Mouse (Mus musculus): ENCODE results near the gene Cacnb2. TPM values are rescaled to one million over a fixed set of nuclear protein-coding genes. Genes with fewer than 3 reads are reported as not detected.

The Cacnb2 gene
- 8.0 and 9.3 TPM in 2 replicates for polyA plus RNA-seq (2015; fragmentation: Nextera tagmentation; extraction: Ambion mirVana)

GRCm38 (mm10) chr2:14602788-14603187 lies at the start of gene Cacnb2:
Cacnb2 (plus strand) TSS chr2:14603088.
- H3K4me1 ChIP-seq, result peaks cover 17% of the 10 kb centered on the region
- ATAC-seq (ENCODE audit: borderline replicate concordance, extremely low read depth, low FRiP score, low TSS enrichment), result no peak

GRCm38 (mm10) chr2:14568020-14568419 lies 34.9 kb upstream of the Cacnb2 start:
- WGBS, result 10% methylated on average over 2 of the region's 2 CpGs
- ATAC-seq (ENCODE audit: borderline replicate concordance, extremely low read depth, low FRiP score, low TSS enrichment), result no peak
- 0 out of 2 replicates have a peak, but pooled peaks cover 4% of the 10 kb centered on the region for H3K4me1 ChIP-seq
- no peaks in the 10 kb centered on the region for H3K36me3 ChIP-seq
- no peak overlapping the region for H3K4me3 ChIP-seq
- no peaks in the 10 kb centered on the region for H3K9me3 ChIP-seq
- no peak overlapping the region for H3K27ac ChIP-seq
- no peak overlapping the region for H3K9ac ChIP-seq
- H3K27me3 ChIP-seq, result no peaks in the 10 kb centered on the region
- no peak overlapping the region for H3K4me2 ChIP-seq

More at GRCm38 (mm10) chr2:14602788-14603187, at the start of gene Cacnb2:
- Histone ChIP-seq H3K27me3 (no peaks in the 10 kb centered on the region), H3K4me3 (peak within 1 kb of the TSS; percentile 64), H3K36me3 (no peaks in the 10 kb centered on the region), H3K9ac (peak within 1 kb of the TSS; percentile 60), H3K4me2 (peak within 1 kb of the TSS; percentile 86), H3K9me3 (no peaks in the 10 kb centered on the region), H3K27ac (peak within 1 kb of the TSS; percentile 90)
- WGBS, result 25% methylated on average over 3 of the region's 3 CpGs

GRCm38 (mm10) chr2:14571300-14571699 lies 31.6 kb upstream of the Cacnb2 start:
- Histone ChIP-seq H3K27ac (no peak overlapping the region), H3K4me3 (no peak overlapping the region), H3K27me3 (no peaks in the 10 kb centered on the region), H3K9ac (no peak overlapping the region), H3K36me3 (no peaks in the 10 kb centered on the region), H3K4me1 (no peaks in the 10 kb centered on the region), H3K9me3 (no peaks in the 10 kb centered on the region), H3K4me2 (no peak overlapping the region)
- no peak for ATAC-seq (ENCODE audit: borderline replicate concordance, extremely low read depth, low FRiP score, low TSS enrichment)

- no peak overlapping the region for H3K9ac ChIP-seq
- H3K4me2 ChIP-seq, result no peak overlapping the region
- WGBS, result 62% methylated on average over 4 of the region's 4 CpGs
- H3K27ac ChIP-seq, result no peak overlapping the region
- H3K9me3 ChIP-seq, result no peaks in the 10 kb centered on the region
- H3K27me3 ChIP-seq, result no peaks in the 10 kb centered on the region
- H3K36me3 ChIP-seq, result no peaks in the 10 kb centered on the region
- no peaks in the 10 kb centered on the region for H3K4me1 ChIP-seq
- H3K4me3 ChIP-seq, result no peak overlapping the region
- ATAC-seq (ENCODE audit: borderline replicate concordance, extremely low read depth, low FRiP score, low TSS enrichment), result no peak
Observed at GRCm38 (mm10) chr2:14589541-14589940, 13.3 kb upstream of the Cacnb2 start.

DNA sequence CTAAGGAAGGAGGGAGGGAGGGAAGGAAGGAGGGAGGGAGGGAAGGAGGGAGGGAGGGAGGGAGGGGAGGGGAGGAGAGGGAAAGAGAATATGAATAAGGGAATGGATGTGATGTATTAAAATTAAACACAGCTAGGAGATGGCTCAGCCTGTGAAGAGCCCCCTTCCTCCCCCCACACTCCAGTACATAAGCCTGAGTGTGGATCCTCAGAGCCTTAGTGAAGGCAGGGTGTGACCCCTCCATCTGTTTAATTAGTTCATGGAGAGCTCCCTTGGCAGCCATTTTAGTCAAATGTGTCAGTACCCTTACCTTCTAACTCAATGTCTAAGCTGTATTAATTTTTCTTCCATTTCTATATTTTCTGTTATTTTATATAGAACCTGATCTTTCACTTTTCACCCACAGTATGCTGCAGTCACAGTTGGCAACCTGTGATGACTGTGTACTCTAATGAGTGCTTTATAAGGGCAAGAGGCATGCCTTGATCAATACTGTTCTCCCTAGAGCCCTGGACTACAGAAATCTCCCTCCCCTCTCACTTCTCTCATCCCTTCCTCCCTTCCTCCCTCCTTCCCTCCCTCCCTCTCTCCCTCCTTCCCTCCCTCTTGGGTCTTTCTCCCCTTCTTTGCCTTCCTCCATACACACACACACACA lies 4.9 kb upstream of the Cacnb2 start:
- Histone ChIP-seq H3K36me3 (no peaks in the 10 kb centered on the region), H3K4me3 (no peak overlapping the region), H3K27me3 (no peaks in the 10 kb centered on the region), H3K4me1 (peaks cover 3% of the 10 kb centered on the region; the same call in 1 of the 2 replicates), H3K27ac (no peak overlapping the region), H3K4me2 (no peak overlapping the region), H3K9me3 (no peaks in the 10 kb centered on the region), H3K9ac (no peak overlapping the region)
- no peak for ATAC-seq (ENCODE audit: borderline replicate concordance, extremely low read depth, low FRiP score, low TSS enrichment)

GRCm38 (mm10) chr2:14603784-14604781 lies 1.2 kb downstream of the Cacnb2 start:
- H3K9me3 ChIP-seq, result no peaks in the 10 kb centered on the region
- peak overlapping the region; percentile 86 for H3K4me2 ChIP-seq
- no peaks in the 10 kb centered on the region for H3K27me3 ChIP-seq
- H3K4me3 ChIP-seq, result peak overlapping the region; percentile 64
- peak; percentile 92 for ATAC-seq (ENCODE audit: borderline replicate concordance, extremely low read depth, low FRiP score, low TSS enrichment)
- peak overlapping the region; percentile 90 for H3K27ac ChIP-seq
- 1% methylated on average over 75 of the region's 83 CpGs for WGBS
- H3K36me3 ChIP-seq, result no peaks in the 10 kb centered on the region
- H3K9ac ChIP-seq, result peak overlapping the region; percentile 60
- H3K4me1 ChIP-seq, result peaks cover 28% of the 10 kb centered on the region

DNA sequence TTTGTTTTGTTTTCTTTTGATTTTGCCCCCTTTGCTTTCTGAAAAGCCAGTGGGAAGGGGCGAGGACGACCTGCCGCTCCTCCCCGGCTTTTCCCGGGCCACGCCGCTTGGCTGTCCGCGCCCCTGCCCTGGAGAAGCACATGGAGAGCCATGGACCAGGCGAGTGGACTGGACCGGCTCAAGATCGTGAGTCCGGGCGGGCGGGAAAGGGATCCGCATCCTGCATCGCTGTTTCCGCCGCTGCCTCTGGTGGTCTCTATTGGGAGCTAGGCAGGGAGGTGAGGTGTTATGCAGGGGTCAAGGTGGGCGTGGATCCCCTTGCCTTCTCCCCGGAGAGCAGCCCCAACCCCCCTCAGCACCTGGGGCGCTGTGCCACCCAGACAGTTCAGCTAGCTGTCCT lies 1.9 kb downstream of the Cacnb2 start:
- Histone ChIP-seq H3K4me1 (peaks cover 28% of the 10 kb centered on the region), H3K4me3 (peak overlapping the region; percentile 64), H3K9me3 (no peaks in the 10 kb centered on the region), H3K27me3 (no peaks in the 10 kb centered on the region), H3K4me2 (peak overlapping the region; percentile 86), H3K27ac (peak overlapping the region; percentile 90), H3K9ac (peak overlapping the region; percentile 60), H3K36me3 (no peaks in the 10 kb centered on the region)
- WGBS, result 0% methylated on average over 22 of the region's 22 CpGs
- ATAC-seq (ENCODE audit: borderline replicate concordance, extremely low read depth, low FRiP score, low TSS enrichment), result peak; percentile 50; the same call in 1 of the 2 replicates

GRCm38 (mm10) chr2:14605207-14605606 lies 2.3 kb downstream of the Cacnb2 start:
- no peak for ATAC-seq (ENCODE audit: borderline replicate concordance, extremely low read depth, low FRiP score, low TSS enrichment)
- peak overlapping the region; percentile 60 for H3K9ac ChIP-seq
- peak overlapping the region; percentile 90 for H3K27ac ChIP-seq
- H3K4me2 ChIP-seq, result peak overlapping the region; percentile 86
- no peaks in the 10 kb centered on the region for H3K9me3 ChIP-seq
- H3K4me3 ChIP-seq, result peak overlapping the region; percentile 64
- H3K36me3 ChIP-seq, result no peaks in the 10 kb centered on the region
- peaks cover 28% of the 10 kb centered on the region for H3K4me1 ChIP-seq
- H3K27me3 ChIP-seq, result no peaks in the 10 kb centered on the region
- WGBS, result 4% methylated on average over 7 of the region's 7 CpGs

DNA sequence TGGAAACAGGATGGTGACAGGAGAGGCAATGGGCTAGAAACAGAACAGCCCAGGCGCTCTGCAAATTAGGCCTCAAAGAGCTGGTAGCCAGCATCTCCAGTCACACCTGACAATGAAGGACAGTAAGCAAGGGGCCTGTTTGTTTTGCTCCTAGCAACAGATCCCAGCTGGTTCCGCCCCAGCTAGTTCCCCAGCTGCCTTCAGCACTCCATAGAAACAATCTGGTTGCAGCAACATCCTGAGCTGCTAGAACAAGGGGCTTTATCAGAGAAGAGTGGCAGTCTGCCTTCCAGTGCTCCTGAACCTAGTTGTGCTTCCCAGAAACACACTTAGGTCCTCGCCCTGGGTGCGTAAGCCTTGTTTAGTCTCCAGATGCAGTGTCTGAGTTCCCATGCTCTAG lies 5.7 kb downstream of the Cacnb2 start:
- no peaks in the 10 kb centered on the region for H3K9me3 ChIP-seq
- H3K4me3 ChIP-seq, result no peak overlapping the region
- H3K27me3 ChIP-seq, result no peaks in the 10 kb centered on the region
- peaks cover 24% of the 10 kb centered on the region for H3K4me1 ChIP-seq
- H3K9ac ChIP-seq, result no peak overlapping the region
- no peaks in the 10 kb centered on the region for H3K36me3 ChIP-seq
- no peak for ATAC-seq (ENCODE audit: borderline replicate concordance, extremely low read depth, low FRiP score, low TSS enrichment)
- H3K4me2 ChIP-seq, result no peak overlapping the region
- no peak overlapping the region for H3K27ac ChIP-seq
- WGBS, result 62% methylated on average over 4 of the region's 4 CpGs

- WGBS, result 25% methylated on average over 4 of the region's 4 CpGs
- Histone ChIP-seq H3K9ac (no peak overlapping the region), H3K36me3 (no peaks in the 10 kb centered on the region), H3K9me3 (no peaks in the 10 kb centered on the region), H3K4me2 (no peak overlapping the region), H3K4me1 (peaks cover 22% of the 10 kb centered on the region), H3K4me3 (no peak overlapping the region), H3K27me3 (no peaks in the 10 kb centered on the region), H3K27ac (no peak overlapping the region)
- ATAC-seq (ENCODE audit: borderline replicate concordance, extremely low read depth, low FRiP score, low TSS enrichment), result peak; percentile 31; the same call in 1 of the 2 replicates
Observed at GRCm38 (mm10) chr2:14612705-14613104, 9.8 kb downstream of the Cacnb2 start.

DNA sequence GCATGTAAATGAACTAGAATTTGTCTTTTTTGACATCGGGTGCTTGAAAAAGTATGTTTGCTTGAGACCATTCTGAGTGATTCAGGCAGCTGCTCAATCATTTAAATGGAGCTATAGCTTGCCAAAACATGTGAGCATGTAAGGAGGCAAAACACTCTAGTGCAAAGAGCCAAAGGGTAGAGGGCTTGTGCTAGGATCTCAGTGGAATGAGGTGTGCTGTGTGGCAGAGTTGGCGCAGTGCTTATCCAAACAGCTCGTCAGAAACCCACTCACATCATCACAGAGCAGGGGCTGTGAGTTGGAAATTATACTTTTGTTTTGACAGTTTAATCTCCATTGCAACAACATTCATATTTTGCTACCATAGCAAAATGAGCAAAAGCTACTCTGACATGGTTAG lies 13.5 kb downstream of the Cacnb2 start:
- Histone ChIP-seq H3K9me3 (no peaks in the 10 kb centered on the region), H3K27ac (no peak overlapping the region), H3K9ac (no peak overlapping the region), H3K27me3 (no peaks in the 10 kb centered on the region), H3K36me3 (no peaks in the 10 kb centered on the region), H3K4me1 (peaks cover 19% of the 10 kb centered on the region; the same call in 1 of the 2 replicates), H3K4me2 (no peak overlapping the region), H3K4me3 (no peak overlapping the region)
- ATAC-seq (ENCODE audit: borderline replicate concordance, extremely low read depth, low FRiP score, low TSS enrichment), result peak; percentile 81
- 40% methylated on average over 3 of the region's 3 CpGs for WGBS

Measured in lung, embryonic 15.5 days (tissue).